Mouse (Mus musculus): Measurements from ENCODE around the gene Tesk2.
"Not testable (repeated sequence)": the region's sequence is repeated elsewhere in the genome, so short reads cannot be mapped to it uniquely, and the experiment has no call there.

The Tesk2 gene

DNA sequence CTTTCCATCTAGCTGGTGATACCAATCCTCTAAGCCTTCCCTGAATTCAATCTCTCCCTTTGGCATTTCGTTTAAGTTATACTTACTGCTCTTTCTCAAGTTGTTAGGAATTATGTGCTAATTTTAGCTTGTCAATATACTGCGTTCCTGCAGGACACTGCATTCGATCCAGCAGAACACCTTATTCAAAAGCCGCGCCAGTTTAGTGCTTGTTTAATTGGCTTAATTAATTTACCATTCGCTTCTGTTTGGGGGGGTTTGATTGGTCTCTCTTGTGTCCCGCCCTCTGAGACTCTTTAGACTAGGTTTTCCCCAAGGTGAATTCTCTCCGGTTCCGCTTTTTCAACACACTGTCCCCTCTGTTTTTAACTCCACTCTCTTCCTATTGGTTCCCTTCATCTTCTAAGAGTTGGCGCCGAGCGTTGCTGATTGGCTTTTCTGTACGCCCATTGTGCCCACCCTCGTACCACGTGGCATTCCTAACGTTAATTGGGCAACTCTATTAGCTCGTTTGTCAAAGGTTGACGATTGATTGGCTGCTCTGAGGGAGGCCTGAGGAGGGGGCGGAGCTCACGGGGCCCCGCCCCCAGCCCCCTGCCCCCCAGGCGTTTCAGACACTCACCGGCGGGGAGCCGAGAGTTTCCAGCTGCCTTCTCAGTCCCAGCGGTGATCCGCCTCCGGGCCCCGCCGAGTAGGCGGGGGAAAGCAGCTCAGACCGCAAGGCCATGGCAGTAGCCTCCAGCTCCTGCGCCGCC, at the start of gene Tesk2:
Gene Tesk2 (plus strand): TSS at position 606 of the 755 bp plus-strand sequence.
- peak; percentile 99 for DNase-seq (ENCODE audit: inconsistent ontology term)

DNA sequence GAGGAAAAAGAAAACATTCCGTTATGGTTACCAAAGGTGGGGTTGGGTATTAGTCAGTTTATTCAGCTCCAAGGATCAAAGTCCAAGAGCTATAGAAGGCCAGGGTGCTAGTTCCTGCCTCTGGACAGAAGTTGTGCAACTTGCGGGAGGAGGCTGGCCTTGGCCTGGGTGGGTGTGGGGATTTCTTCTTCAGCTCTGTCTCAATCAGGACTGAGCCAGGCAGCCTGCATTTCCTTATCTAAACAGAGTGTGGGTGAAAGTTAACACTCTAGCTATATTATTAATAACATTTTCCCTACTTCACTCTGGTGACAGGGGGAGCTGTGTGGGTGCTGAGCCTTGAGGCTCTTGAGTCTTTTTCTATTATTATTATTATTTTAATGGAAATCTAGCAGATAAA, 48.0 kb upstream of the Tesk2 start:
- no peak for DNase-seq (ENCODE audit: inconsistent ontology term)

DNA sequence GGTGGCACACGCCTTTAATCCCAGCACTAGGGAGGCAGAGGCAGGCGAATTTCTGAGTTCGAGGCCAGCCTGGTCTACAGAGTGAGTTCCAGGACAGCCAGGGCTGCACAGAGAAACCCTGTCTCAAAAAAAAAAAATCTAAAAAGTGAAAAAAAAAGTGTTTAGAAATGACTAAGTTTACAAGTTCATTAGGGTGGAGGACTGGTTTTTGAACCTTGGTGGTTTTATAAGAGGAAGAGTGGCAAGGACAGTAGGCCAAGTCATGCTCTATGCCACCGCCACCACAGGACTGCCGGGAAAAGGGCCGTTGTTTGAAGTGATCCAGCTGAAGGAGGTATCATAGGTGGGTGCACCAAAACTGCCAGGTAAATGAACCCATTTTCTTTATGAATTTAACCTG, 46.0 kb upstream of the Tesk2 start:
- not testable (repeated sequence) for DNase-seq (ENCODE audit: inconsistent ontology term)

DNA sequence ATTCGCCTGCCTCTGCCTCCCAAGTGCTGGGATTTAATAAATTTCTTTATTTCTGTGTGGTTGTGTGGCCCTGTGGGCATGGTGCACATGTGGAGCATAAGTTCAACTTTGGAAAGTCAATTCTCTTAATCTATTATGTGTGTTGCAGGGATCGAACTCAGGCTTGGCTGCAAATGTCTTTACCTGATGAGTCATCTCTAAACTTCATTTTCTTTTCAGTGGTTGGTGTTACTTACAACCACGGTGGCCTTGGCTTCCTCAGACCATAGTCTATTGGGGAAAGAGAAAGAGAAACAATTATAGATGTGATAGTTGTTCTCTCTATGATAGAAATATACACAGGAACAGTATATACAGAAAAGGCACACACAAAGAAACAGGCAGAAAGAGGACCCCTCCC, 44.7 kb upstream of the Tesk2 start:
- DNase-seq (ENCODE audit: inconsistent ontology term) = no peak

DNA sequence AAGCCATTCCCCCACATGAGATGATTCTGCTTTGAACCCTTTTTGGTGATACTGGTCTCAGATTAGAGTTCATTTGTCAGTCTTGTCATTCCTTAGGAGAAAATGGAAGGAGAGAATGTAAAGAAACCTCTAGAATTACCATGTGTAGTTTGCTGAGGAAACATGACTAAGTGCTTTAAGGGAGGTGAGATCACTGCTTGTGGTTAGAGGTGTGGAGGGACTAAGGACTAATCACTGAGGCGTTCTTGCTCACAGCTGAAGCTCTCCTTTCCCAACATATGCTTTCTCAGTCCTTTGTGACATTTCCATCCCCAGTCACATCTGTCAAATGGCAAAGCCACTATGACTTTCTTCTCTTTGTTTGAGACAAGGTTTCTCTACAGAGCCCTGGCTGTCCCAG, 42.9 kb upstream of the Tesk2 start:
- no peak for DNase-seq (ENCODE audit: inconsistent ontology term)

DNA sequence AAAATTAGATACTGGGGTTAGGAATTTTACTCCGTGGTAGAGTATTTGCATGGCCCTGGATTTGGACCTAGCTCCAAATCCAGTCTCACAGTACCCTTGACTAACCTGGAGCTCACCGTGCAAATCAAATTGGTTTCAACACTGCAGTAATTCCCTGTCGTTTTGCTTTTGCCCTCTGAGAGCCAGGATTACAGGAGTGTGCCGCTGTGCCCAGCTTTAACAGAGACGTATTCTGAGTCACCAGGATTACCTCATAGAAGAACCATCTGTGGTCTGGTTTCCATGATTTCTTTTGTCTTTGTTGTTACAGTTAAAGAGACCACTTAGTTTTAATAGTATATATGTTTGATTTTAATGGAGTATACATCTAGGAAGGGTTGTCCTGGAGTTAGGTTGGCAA, 41.6 kb upstream of the Tesk2 start:
- no peak for DNase-seq (ENCODE audit: inconsistent ontology term)

DNA sequence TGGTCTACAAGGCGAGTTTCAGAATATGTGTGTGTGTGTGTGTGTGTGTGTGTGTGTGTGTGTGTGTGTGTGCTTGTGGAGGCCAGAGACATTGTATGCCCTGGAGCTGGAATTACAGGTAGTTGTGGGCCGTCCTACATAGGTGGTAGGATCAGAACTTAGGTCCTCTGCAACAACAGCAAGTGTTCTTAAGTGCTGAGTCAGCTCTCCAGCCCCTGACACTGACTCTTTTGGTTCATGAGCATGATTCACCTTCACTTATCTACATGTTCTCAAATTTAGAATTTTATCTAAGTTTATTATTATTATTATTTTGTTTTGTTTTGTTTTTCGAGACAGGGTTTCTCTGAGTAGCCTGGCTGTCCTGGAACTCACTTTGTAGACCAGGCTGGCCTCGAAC, 40.2 kb upstream of the Tesk2 start:
- not testable (repeated sequence) for DNase-seq (ENCODE audit: inconsistent ontology term)

DNA sequence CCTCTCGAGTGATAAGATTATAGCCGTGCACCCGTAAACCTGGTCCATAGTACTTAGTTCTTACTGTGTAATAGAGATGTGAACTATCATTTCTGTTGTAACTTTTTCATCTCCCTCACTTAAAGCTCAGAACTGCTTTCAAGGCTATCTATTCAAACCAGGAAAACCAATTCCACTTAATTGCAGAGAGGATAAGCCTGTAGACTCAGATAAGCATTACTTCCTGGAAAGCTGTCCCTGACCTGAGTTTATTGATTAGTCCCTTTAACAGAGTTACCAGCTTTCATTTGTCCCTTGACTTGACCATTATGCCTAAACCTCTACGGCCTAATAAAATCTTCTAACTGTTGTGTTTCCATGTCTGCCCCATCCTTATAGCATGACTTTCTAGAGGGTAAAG, 36.8 kb upstream of the Tesk2 start:
- no peak for DNase-seq (ENCODE audit: inconsistent ontology term)

DNA sequence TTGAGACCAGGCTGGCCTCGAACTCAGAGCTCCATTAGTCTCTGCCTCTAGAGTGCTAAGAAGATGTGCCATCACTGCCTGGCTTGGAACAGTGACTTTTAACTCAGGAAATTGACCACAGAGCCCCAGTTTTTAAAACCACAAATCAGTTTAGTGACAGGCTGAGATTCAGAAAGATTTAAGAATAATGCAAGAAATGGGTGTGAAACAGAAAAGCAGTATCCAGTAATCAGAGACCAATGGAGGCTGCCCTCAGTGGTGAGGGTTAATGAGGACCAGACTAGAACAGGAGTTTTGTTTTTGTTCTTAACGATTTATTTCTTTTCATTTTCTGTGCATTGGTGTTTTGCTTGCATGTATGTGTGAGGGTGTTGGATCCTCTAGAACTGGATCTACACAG, 36.1 kb upstream of the Tesk2 start:
- no peak for DNase-seq (ENCODE audit: inconsistent ontology term)

DNA sequence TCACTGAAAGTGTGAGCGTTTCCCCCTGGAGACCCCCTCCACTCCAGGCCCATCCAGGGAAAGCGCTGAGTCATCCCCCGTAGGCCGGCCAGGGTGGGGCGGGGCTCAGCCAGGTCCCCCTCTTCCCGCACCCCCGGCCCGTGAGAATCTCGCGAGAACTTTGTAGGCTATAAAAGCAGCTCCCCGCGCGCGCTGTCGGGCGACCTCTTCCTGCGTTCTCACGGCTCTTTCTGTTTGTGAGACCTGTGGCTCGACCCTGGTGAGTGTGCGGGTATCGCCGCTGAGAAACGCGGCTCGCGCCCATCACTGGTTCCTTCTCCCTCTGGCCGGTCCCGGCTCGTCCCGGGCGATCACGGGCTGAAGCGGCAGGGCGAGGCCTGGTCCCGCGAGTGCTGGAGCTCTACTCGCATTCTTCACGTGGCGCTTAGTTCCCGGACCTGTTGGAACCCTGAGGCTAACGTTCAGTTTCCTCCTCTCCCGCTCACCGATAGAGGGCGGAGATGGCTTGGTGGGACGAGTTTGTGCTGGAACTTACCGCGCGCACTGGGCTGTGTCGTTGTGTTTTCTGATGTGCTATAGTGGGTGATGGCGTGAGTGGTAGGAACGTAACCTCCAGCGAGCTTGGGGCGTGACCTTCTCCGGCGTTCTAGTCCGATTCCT, 35.2 kb upstream of the Tesk2 start, which contains the start of gene Prdx1:
Gene Prdx1 (plus strand): TSS at position 143 of the 660 bp plus-strand sequence.
- DNase-seq (ENCODE audit: inconsistent ontology term) = peak; percentile 98

DNA sequence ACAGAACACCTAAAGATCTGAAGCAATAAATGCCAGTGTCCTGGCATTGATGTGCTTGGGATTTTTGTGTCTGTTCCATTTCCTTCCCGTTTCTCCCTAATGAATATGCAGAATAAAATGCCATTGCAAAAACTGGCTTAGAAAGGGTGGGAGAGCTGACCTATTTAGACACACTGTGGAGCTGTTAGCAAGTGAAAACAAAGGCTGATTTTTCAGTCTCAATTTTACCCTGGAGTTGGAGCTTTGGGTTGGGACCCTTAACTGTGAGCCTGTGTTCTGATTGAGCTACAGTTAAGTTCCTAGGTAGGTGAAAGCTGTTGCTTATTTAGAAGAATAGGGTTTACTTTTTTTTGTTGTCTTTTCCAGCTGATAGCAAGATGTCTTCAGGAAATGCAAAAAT, 33.7 kb upstream of the Tesk2 start:
- DNase-seq (ENCODE audit: inconsistent ontology term) = peak; percentile 47

DNA sequence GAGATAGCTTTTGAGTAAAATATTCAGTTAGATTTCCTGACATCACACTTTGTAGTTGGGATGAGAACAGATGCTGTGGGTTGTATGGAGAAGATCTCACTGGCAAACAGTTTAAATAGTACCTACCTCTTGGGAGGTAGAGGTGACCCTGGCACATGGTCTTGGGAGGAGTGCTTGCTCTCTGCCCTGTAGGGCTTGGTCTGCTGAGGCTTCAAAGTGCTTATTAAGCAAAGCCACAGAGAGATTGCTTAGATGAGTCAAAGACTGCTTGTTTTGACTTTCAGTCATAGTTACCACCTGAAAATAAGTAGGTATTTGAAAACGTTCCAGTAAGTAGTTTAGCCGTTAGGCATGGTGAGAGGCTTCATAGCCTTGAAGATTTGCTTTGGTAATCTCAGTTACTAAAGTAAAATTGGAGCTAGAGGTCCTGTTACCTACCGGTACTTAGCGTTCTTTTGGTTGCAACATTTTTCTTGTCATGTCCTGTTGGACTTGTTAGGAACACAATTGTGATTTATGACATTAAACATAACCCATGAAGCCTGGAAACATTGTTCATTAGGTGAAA, 31.4 kb upstream of the Tesk2 start:
- no peak for DNase-seq (ENCODE audit: inconsistent ontology term)

DNA sequence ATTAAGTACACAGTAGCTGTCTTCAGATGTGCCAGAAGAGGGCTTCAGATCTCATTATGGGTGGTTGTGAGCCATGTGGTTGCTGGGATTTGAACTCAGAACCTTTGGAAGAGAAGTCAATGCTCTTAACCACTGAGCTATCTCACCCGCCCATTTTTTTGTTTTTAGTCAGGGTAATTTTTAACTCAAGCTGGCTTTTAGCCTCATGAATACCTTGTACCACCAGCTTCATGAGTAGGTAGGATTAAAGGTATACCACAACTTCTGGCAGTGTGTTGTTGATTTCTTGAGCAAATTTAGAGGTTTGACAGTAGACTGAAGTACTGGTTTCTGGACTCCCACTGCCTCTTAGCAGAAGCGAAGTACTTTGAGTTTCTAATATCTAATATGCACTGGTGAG, 28.6 kb upstream of the Tesk2 start:
- DNase-seq (ENCODE audit: inconsistent ontology term) = no peak

DNA sequence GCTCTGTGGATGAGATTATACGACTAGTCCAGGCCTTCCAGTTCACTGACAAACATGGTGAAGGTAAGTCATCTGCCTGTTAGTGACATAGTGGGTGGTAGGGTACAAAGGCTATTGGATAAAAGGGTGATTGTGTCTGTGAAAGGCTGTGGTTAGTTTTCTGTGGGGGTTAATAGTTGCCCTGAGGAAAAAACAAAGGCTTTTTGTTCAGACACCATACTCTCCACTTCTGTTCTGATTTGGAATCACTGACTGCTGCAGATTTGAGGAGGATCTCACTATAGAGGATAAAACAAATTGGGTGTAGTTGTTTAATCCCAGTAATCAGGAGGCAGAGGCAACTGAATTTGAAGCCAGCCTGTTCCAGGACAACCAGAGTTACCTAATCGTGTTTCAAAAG, 27.0 kb upstream of the Tesk2 start:
- DNase-seq (ENCODE audit: inconsistent ontology term) = peak; percentile 62

DNA sequence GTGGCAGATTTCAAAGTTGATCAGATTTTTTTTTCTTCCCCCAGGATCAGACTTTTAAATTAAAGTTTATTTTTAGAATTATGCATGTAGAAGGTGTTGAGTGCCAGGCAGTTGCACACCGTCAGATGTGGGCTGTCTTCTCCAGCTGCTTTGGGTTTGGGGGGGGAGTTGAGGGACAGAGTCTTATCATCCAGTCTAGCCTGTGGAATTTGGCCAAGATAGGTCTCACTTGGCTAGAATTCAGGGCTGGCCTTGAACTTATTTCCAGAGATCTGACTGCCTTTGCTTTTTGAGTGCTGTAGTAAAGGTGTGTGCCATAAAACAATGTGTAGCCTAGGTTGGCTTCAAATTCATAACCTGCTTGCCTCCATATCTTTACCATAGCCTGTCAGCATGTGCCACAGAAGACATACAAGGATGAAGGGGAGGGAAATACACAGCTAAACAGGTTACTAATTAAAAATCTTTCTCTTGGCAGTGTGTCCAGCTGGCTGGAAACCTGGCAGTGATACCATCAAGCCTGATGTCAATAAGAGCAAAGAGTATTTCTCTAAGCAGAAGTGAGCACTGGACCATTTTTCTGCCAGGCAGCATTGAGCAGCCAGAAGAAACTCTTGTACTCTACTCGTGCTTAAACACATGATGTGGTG, 21.9 kb upstream of the Tesk2 start:
- DNase-seq (ENCODE audit: inconsistent ontology term) = no peak

DNA sequence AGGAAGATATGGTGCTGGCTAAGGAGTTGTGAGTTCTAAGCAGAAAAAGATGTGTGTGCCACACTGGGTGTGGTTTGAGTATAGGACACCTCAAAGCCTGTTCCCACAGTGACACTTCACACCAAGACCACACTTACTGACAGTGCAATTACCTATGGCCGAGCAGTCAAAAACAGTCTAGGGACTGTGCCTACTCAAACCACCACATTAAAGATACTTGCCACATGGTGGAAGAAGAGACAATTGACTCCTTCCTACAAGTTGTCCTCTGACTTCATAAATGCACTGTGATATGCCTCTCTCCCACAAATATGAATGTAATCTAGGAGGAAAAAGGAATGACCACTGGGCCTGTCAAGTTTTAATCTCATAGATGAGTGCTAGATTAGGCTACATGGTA, 19.8 kb upstream of the Tesk2 start:
- DNase-seq (ENCODE audit: inconsistent ontology term) = peak; percentile 25

DNA sequence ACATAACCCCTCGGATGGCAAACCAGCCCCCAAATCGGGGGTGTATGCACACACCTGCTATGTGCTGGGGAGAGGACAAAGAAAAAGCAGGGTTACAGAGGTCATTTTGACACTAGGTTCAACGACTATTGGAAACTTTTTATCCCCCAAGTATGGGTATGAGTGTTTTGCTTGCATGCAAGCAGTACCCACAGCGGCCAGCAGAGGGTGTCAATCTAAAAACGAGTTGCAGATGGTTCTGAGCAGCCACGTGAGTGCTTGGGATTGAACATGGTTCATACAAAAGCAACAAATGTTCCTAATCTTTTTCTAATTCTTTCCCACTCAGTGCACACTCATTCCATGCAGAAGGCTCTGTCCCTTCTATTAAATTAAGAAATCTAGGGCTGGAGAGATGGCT, 16.9 kb upstream of the Tesk2 start:
- no peak for DNase-seq (ENCODE audit: inconsistent ontology term)

DNA sequence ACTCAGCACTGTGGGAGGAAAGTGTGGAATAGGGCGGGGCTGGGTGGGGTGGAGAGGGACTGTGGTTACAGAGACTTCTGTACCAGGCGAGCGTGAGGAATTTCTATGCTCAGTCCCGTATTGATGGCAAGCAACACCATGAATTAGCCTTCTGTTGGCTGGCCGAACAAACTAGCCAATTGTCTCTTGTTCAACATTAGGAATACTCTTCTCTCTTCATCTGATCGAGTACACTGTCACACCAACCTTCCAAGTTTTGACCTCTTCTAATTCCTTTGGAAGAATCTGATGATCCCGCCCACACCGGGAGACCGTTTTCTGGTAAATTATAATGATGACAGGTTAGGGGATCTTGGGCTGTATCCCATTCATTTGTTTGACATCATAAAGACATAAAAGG, 13.1 kb upstream of the Tesk2 start:
- no peak for DNase-seq (ENCODE audit: inconsistent ontology term)

DNA sequence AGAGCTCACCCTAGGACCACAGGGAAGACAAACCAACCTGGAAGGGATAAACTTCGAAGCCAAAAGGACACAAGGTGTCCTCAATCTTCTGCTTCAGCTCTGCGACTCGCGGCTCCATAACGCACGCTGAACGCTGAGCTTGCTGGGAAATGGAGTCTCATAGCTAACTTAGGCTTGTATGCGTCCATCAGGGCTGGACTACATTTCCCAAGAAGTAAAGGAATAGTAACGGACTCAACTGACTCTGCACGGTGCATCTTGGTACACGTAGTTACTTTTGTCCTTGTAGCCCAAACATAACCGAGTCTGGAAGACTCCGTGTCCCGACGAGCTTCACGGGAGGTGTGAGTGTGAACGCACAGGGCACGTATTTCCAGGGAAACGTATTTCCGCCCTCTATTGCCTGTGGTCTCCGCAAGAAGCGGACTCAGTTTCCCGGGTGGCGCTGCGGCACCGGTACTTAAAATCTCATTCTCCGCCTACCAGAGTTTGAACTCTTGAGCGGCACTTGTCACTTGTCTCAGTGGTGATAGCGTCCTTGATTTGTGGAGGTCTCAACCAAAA, 12.5 kb upstream of the Tesk2 start, which contains the start of the genes Mmachc and Ccdc163:
Gene Mmachc (minus strand): TSS at position 206 of the 564 bp plus-strand sequence.
Gene Ccdc163 (plus strand): TSS at position 309 of the 564 bp plus-strand sequence.
- peak; percentile 96 for DNase-seq (ENCODE audit: inconsistent ontology term)

DNA sequence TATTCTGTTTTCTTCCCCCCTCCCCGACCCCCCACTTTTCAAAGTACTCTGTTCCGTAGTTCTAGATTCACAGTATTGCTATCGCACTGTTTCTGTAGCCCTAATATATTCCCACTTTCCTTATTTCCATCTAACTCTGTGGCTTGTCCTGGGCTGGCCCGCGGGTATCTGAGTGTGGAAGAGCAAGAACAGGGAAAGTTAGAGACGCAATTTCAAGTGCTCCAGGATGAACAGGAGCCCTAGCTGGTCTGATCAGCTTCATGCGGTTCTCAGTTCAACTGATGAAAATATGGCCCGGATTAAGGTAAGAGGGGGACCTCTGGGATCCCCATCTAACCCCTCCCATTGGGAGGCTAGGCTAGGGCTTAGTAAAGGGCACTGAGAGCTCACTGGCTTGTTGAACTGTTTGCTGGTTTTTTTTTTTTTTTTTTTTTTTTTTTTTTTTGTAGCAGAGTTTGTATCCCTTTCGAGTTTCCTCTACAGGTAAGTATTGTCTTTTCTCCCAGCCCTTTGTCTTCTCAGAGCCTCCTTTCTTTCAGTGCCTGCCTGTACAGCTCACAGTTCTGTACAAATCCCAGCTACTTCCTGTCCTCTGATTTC, 11.9 kb upstream of the Tesk2 start:
- DNase-seq (ENCODE audit: inconsistent ontology term) = no peak

DNA sequence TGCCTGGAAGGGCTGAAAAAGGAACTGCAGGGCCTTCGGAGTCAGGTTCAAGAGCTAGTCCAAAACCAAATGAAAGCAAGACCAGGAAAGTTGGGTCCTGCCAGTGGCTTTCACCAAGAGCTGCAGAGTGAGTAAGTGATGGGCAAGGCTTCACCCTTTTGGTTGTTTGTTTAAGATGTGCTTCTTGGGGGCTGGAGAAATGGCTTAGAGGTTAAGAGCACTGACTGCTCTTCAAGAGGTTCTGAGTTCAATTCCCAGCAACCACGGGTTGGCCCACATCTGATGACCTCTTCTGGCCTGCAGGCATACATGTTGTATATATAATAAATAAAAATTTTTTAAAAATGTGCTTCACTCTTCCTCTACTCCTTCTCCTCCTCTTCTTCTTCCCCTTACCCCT, 10.6 kb upstream of the Tesk2 start:
- DNase-seq (ENCODE audit: inconsistent ontology term) = no peak

DNA sequence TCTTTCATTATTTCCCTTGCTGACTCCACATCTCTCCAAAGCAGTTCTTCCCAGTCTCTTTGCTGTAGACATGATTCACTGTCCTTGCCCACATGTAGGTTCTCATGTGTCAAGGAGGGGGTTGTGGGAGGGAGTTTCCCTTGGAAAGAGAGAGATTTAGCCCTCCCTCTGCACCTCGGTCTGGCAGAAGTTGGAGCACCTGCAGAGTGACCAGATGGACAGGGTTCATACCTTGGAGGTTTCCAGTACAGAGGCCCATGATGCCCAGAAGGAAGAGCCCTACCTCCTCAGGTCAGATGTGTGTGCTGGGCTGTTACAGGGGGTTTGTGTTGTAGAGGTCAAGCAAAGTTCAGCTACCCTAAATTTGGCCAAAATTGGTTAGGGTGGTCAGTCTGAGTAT, 8.2 kb upstream of the Tesk2 start:
- DNase-seq (ENCODE audit: inconsistent ontology term) = no peak
